Mouse (Mus musculus) heart, embryonic 11.5 days (tissue): Measurements from ENCODE around the gene Chn1. TPM values are rescaled to one million over a fixed set of nuclear protein-coding genes. Genes with fewer than 3 reads are reported as not detected.

Experiments used
- ATAC-seq: fragments of 200-750 bp; cut with Nextera tagmentation; replicated peaks from 2 replicates; pipeline ENCODE4 v1.8.0; 2017; ENCODE audit warnings: moderate library complexity; ENCODE audit not compliant: insufficient number of reproducible peaks, low FRiP score, low TSS enrichment
- H3K27ac ChIP-seq: fragments of 300-500 bp; sonication (generic); 2 replicates; pipeline ENCODE4 v1.5.1; 2014; ENCODE audit warnings: mild to moderate bottlenecking, low read depth, low read length
- H3K27me3 ChIP-seq: fragments of 300-500 bp; sonication (generic); 2 replicates; pipeline ENCODE4 v1.6.1; 2014; ENCODE audit warnings: mild to moderate bottlenecking, low read length, mixed read lengths; ENCODE audit not compliant: control insufficient read depth, insufficient read depth
- H3K36me3 ChIP-seq: fragments of 300-500 bp; sonication (generic); 2 replicates; pipeline ENCODE4 v1.6.1; 2014; ENCODE audit warnings: mild to moderate bottlenecking, low read length, moderate library complexity, mixed read lengths; ENCODE audit not compliant: control insufficient read depth, insufficient read depth
- H3K4me1 ChIP-seq: fragments of 300-500 bp; sonication (generic); 2 replicates; pipeline ENCODE4 v1.6.1; 2014; ENCODE audit warnings: low read length; ENCODE audit not compliant: control insufficient read depth, insufficient read depth
- H3K4me2 ChIP-seq: fragments of 300-500 bp; sonication (generic); 2 replicates; pipeline ENCODE4 v1.6.1; 2014; ENCODE audit warnings: mild to moderate bottlenecking, moderate library complexity
- H3K4me3 ChIP-seq: fragments of 300-500 bp; sonication (generic); 2 replicates; pipeline ENCODE4 v1.5.1; 2014; ENCODE audit warnings: low read depth, low read length
- H3K9ac ChIP-seq: fragments of 300-500 bp; sonication (generic); 2 replicates; pipeline ENCODE4 v1.6.1; 2014; ENCODE audit warnings: mild to moderate bottlenecking, low read depth, low read length, moderate library complexity
- H3K9me3 ChIP-seq: fragments of 300-500 bp; sonication (generic); replicated peaks from 2 replicates; pipeline ENCODE4 v1.6.1; 2016; ENCODE audit warnings: low read length; ENCODE audit not compliant: control insufficient read depth
- WGBS: fragments of 180-500 bp; shearing (Covaris S2); extraction: QIAGEN DNeasy Blood & Tissue Kit; methylation state at CpG from one replicate; pipeline ENCODE4 v1.1.7; 2014; ENCODE audit not compliant: insufficient replicate concordance; 5-methylcytosine and 5-hydroxymethylcytosine counted together
- polyA plus RNA-seq: library from polyadenylated mRNA; unstranded; fragments of >200 nt; fragmentation: Nextera tagmentation; extraction: Ambion mirVana; gene quantifications from 2 replicates; pipeline ENCODE4 v1.2.1, GENCODE M21; 2014

The Chn1 gene
- polyA plus RNA-seq, 1 experiment from 2014 or later, result 21.4 TPM

- no peak overlapping the region for H3K9ac ChIP-seq
- ATAC-seq, result no peak
- no peaks in the 10 kb centered on the region for H3K27me3 ChIP-seq
- peak overlapping the region; percentile 59 for H3K4me2 ChIP-seq
- peaks cover 7% of the 10 kb centered on the region; the same call in 1 of the 2 replicates for H3K4me1 ChIP-seq
- H3K4me3 ChIP-seq, result no peak overlapping the region
- no peaks in the 10 kb centered on the region for H3K9me3 ChIP-seq
- WGBS, result 91% methylated on average over 11 of the region's 11 CpGs
- no peak overlapping the region for H3K27ac ChIP-seq
- no peaks in the 10 kb centered on the region for H3K36me3 ChIP-seq
Observed at GRCm38 (mm10) chr2:73660566-73661134, 114.5 kb downstream of the Chn1 start.

GRCm38 (mm10) chr2:73659726-73660565 is 115.2 kb downstream of the Chn1 start:
- H3K9ac ChIP-seq, result 0 out of 2 replicates have a peak overlapping the region, but pooled peaks have one; percentile 30

GRCm38 (mm10) chr2:73659041-73659440 is 116.1 kb downstream of the Chn1 start:
- Histone ChIP-seq H3K4me1 (peaks cover 7% of the 10 kb centered on the region; the same call in 1 of the 2 replicates), H3K27me3 (no peaks in the 10 kb centered on the region), H3K36me3 (no peaks in the 10 kb centered on the region), H3K4me2 (no peak overlapping the region), H3K9me3 (no peaks in the 10 kb centered on the region), H3K9ac (no peak overlapping the region), H3K4me3 (no peak overlapping the region), H3K27ac (no peak overlapping the region)
- WGBS, result 80% methylated on average over 8 of the region's 8 CpGs
- no peak for ATAC-seq

More at GRCm38 (mm10) chr2:73659726-73660565, 115.2 kb downstream of the Chn1 start:
- no peaks in the 10 kb centered on the region for H3K9me3 ChIP-seq
- H3K4me3 ChIP-seq, result peak overlapping the region; percentile 19
- peak overlapping the region; percentile 46; the same call in 1 of the 2 replicates for H3K27ac ChIP-seq
- no peaks in the 10 kb centered on the region for H3K36me3 ChIP-seq
- no peaks in the 10 kb centered on the region for H3K27me3 ChIP-seq
- ATAC-seq, result no peak; the same call in 1 of the 2 replicates
- H3K4me2 ChIP-seq, result peak overlapping the region; percentile 59
- H3K4me1 ChIP-seq, result peaks cover 7% of the 10 kb centered on the region; the same call in 1 of the 2 replicates
- 40% methylated on average over 18 of the region's 18 CpGs for whole genome bisulfite sequencing

- H3K27me3 ChIP-seq, result no peaks in the 10 kb centered on the region
- H3K9ac ChIP-seq, result no peak overlapping the region
- no peak for ATAC-seq
- WGBS, result 82% methylated on average over 3 of the region's 3 CpGs
- no peak overlapping the region for H3K4me2 ChIP-seq
- H3K4me3 ChIP-seq, result no peak overlapping the region
- H3K27ac ChIP-seq, result no peak overlapping the region
- H3K9me3 ChIP-seq, result no peaks in the 10 kb centered on the region
- no peaks in the 10 kb centered on the region for H3K36me3 ChIP-seq
- peaks cover 7% of the 10 kb centered on the region; the same call in 1 of the 2 replicates for H3K4me1 ChIP-seq
Observed at GRCm38 (mm10) chr2:73657961-73658360, 117.2 kb downstream of the Chn1 start.

GRCm38 (mm10) chr2:73657151-73657550 is 118.0 kb downstream of the Chn1 start:
- Histone ChIP-seq H3K4me2 (no peak overlapping the region), H3K27me3 (no peaks in the 10 kb centered on the region), H3K9ac (no peak overlapping the region), H3K27ac (no peak overlapping the region), H3K36me3 (no peaks in the 10 kb centered on the region), H3K4me3 (no peak overlapping the region), H3K9me3 (no peaks in the 10 kb centered on the region), H3K4me1 (peaks cover 7% of the 10 kb centered on the region; the same call in 1 of the 2 replicates)
- ATAC-seq, result no peak
- 38% methylated on average over 7 of the region's 7 CpGs for WGBS

GRCm38 (mm10) chr2:73655663-73656062 is 119.5 kb downstream of the Chn1 start:
- H3K9me3 ChIP-seq, result no peaks in the 10 kb centered on the region
- no peak overlapping the region for H3K4me2 ChIP-seq
- no peak overlapping the region for H3K27ac ChIP-seq
- 72% methylated on average over 4 of the region's 4 CpGs for WGBS
- no peak for ATAC-seq
- H3K9ac ChIP-seq, result no peak overlapping the region
- no peaks in the 10 kb centered on the region for H3K36me3 ChIP-seq
- H3K27me3 ChIP-seq, result no peaks in the 10 kb centered on the region
- H3K4me1 ChIP-seq, result peaks cover 6% of the 10 kb centered on the region; the same call in 1 of the 2 replicates
- no peak overlapping the region for H3K4me3 ChIP-seq

- peaks cover 2% of the 10 kb centered on the region; the same call in 1 of the 2 replicates for H3K4me1 ChIP-seq
- H3K4me3 ChIP-seq, result no peak overlapping the region
- 91% methylated on average over 1 of the region's 1 CpGs for WGBS
- H3K27me3 ChIP-seq, result no peaks in the 10 kb centered on the region
- no peaks in the 10 kb centered on the region for H3K9me3 ChIP-seq
- no peak for ATAC-seq
- no peak overlapping the region for H3K9ac ChIP-seq
- no peak overlapping the region for H3K4me2 ChIP-seq
- H3K36me3 ChIP-seq, result no peaks in the 10 kb centered on the region
- H3K27ac ChIP-seq, result no peak overlapping the region
Observed at GRCm38 (mm10) chr2:73654892-73655243, 120.3 kb downstream of the Chn1 start.

- no peak for ATAC-seq
- Histone ChIP-seq H3K27ac (no peak overlapping the region), H3K9ac (no peak overlapping the region), H3K4me2 (no peak overlapping the region), H3K4me1 (no peaks in the 10 kb centered on the region), H3K36me3 (no peaks in the 10 kb centered on the region), H3K9me3 (no peaks in the 10 kb centered on the region), H3K4me3 (no peak overlapping the region), H3K27me3 (no peaks in the 10 kb centered on the region)
- WGBS, result 55% methylated on average over 4 of the region's 4 CpGs
Observed at GRCm38 (mm10) chr2:73654059-73654891, 120.9 kb downstream of the Chn1 start.
